Mouse (Mus musculus) left cerebral cortex, postnatal 36 days (tissue): ENCODE data around the gene Asb5. TPM values are rescaled to one million over a fixed set of nuclear protein-coding genes. Genes with fewer than 3 reads are reported as not detected.
"Not testable (repeated sequence)": the region's sequence is repeated elsewhere in the genome, so short reads cannot be mapped to it uniquely, and the experiment has no call there.

Experiments
- DNase-seq, 2 experiments: peaks; one replicate each; pipeline ENCODE4 v3.0.0; 2021 to 2022; ENCODE audit warnings: low spot score in 2 of 2, mixed read lengths in 1 of 2
- intact Hi-C: fragments of 180-260 bp; cut with DNase I; formaldehyde crosslinking; loops from one replicate; pipeline ENCODE4 v1.15.1; 2025
- total RNA-seq, 2 experiments: library from RNA; stranded (reverse); gene quantifications; 2 replicates each; pipeline ENCODE4 v1.2.3; 2021

The Asb5 gene
- total RNA-seq, 2 experiments from 2014 or later, result 1.4 to 1.5 TPM

GRCm38 (mm10) chr8:54600671-54601251, 71.4 kb downstream of the Asb5 start, which contains the start of gene Spata4:
Spata4 (plus strand) TSS chr8:54600781.
- intact Hi-C loops, result loop anchor here (5.0 kb wide), 1 partner anchor 73 kb away; the partner anchor contains the start of genes Asb5 and Spcs3
- DNase-seq, result peak; percentile 49 to 51

GRCm38 (mm10) chr8:54603440-54603839, 74.1 kb downstream of the Asb5 start:
- DNase-seq, result no peak
- intact Hi-C loops, result loop anchor here (5.0 kb wide), 1 partner anchor 76 kb away; the partner anchor contains the start of genes Asb5 and Spcs3

GRCm38 (mm10) chr8:54609336-54609735, 80.0 kb downstream of the Asb5 start:
- DNase-seq, result no peak
- intact Hi-C loops, result no loop called here

GRCm38 (mm10) chr8:54610238-54610637, 80.9 kb downstream of the Asb5 start:
- DNase-seq, result no peak
- intact Hi-C loops, result no loop called here

GRCm38 (mm10) chr8:54616710-54617109, 87.3 kb downstream of the Asb5 start:
- DNase-seq, intact Hi-C loops: not testable (repeated sequence)

Other genes with a start within 250 kb of the Asb5 start
- 10 to 100 TPM; 62.5 to 65.4 TPM for gene Spcs3, start 418 bp downstream of the Asb5 start, total RNA-seq
- gene Spata4, start 71.2 kb downstream of the Asb5 start, total RNA-seq, result under 1 TPM in 1 of 2 experiments, not detected in 1; 0.30 TPM